Mouse (Mus musculus) liver, embryonic 18 days (tissue): Measurements from ENCODE around the gene Hagh. TPM values are rescaled to one million over a fixed set of nuclear protein-coding genes. Genes with fewer than 3 reads are reported as not detected.

ENCODE experiments used
- polyA plus RNA-seq: library from polyadenylated mRNA; depleted of rRNA; stranded (reverse); fragments of >200 nt; gene quantifications from 2 replicates; pipeline ENCODE4 v1.2.3, GENCODE M21; 2012; rRNA removed

Hagh gene
- 160 and 200 TPM in 2 replicates for polyA plus RNA-seq

GRCm38 (mm10) chr17:24839842-24840241, at the start of gene Hagh:
Hagh (plus strand) TSS chr17:24840143.

GRCm38 (mm10) chr17:24803952-24804951, 35.7 kb upstream of the Hagh start, which contains the start of gene Meiob:
Meiob (plus strand) TSS chr17:24804289.

GRCm38 (mm10) chr17:24850065-24850772, 10.3 kb downstream of the Hagh start, which contains the start of gene Fahd1:
Fahd1 (minus strand) TSS chr17:24850364.

GRCm38 (mm10) chr17:24865776-24866175, 25.8 kb downstream of the Hagh start, which contains the start of gene Igfals:
Igfals (plus strand) TSS chr17:24865997.

GRCm38 (mm10) chr17:24886134-24886931, 46.4 kb downstream of the Hagh start, which contains the start of the genes Nubp2 and Spsb3:
Nubp2 (minus strand) TSS chr17:24886349.
Spsb3 (plus strand) TSS chr17:24886643.

GRCm38 (mm10) chr17:24894995-24895547, 55.1 kb downstream of the Hagh start, which contains the start of the genes Eme2 and Mrps34:
Eme2 (minus strand) TSS chr17:24895087.
Mrps34 (plus strand) TSS chr17:24895116.

GRCm38 (mm10) chr17:24896241-24896992, 56.5 kb downstream of the Hagh start, which contains the start of gene Nme3:
Nme3 (plus strand) TSS chr17:24896500.

Other genes starting within 250 kb of the Hagh start
- 17.8 and 20.1 TPM in 2 replicates for gene Tsc2, start 207.5 kb upstream of the Hagh start, polyA plus RNA-seq
- gene Nthl1, start 207.5 kb upstream of the Hagh start, polyA plus RNA-seq = 5.8 and 6.5 TPM in 2 replicates
- 10.7 and 11.8 TPM in 2 replicates for gene Slc9a3r2, start 189.8 kb upstream of the Hagh start, polyA plus RNA-seq
- 0.07 and 0.16 TPM in 2 replicates for gene Npw, start 181.7 kb upstream of the Hagh start, polyA plus RNA-seq
- 21.7 and 27.6 TPM in 2 replicates for gene Zfp598, start 170.5 kb upstream of the Hagh start, polyA plus RNA-seq
- gene Syngr3, start 150.2 kb upstream of the Hagh start, polyA plus RNA-seq = 0.12 and 0.14 TPM in 2 replicates
- 18.4 and 20.5 TPM in 2 replicates for gene Gfer, start 144.0 kb upstream of the Hagh start, polyA plus RNA-seq
- gene Noxo1, start 143.9 kb upstream of the Hagh start, polyA plus RNA-seq = 1.1 and 1.2 TPM in 2 replicates
- gene Tbl3, start 132.5 kb upstream of the Hagh start, polyA plus RNA-seq = 17.9 and 18.1 TPM in 2 replicates
- 0.10 TPM in 1 of 2 replicates, not detected in the other for gene Rnf151, start 122.1 kb upstream of the Hagh start, polyA plus RNA-seq
- 1,642 and 1,684 TPM in 2 replicates for gene Rps2, start 122.0 kb upstream of the Hagh start, polyA plus RNA-seq
- 215 and 225 TPM in 2 replicates for gene Ndufb10, start 115.7 kb upstream of the Hagh start, polyA plus RNA-seq
- 0.11 and 0.13 TPM in 2 replicates for gene Rpl3l, start 112.3 kb upstream of the Hagh start, polyA plus RNA-seq
- 91.0 and 112 TPM in 2 replicates for gene Msrb1, start 103.5 kb upstream of the Hagh start, polyA plus RNA-seq
- 0.84 and 0.96 TPM in 2 replicates for gene Hs3st6, start 87.2 kb upstream of the Hagh start, polyA plus RNA-seq
- 0.49 and 0.74 TPM in 2 replicates for gene Meiob, start 35.9 kb upstream of the Hagh start, polyA plus RNA-seq
- 43.4 and 44.7 TPM in 2 replicates for gene Fahd1, start 10.2 kb downstream of the Hagh start, polyA plus RNA-seq
- gene Igfals, start 25.9 kb downstream of the Hagh start, polyA plus RNA-seq = 12.4 and 15.1 TPM in 2 replicates
- gene Nubp2, start 46.2 kb downstream of the Hagh start, polyA plus RNA-seq = 15.4 and 17.7 TPM in 2 replicates
- 26.4 and 28.2 TPM in 2 replicates for gene Spsb3, start 46.5 kb downstream of the Hagh start, polyA plus RNA-seq
- gene Eme2, start 54.9 kb downstream of the Hagh start, polyA plus RNA-seq = 11.2 and 11.3 TPM in 2 replicates
- gene Mrps34, start 55.0 kb downstream of the Hagh start, polyA plus RNA-seq = 52.2 and 58.3 TPM in 2 replicates
- gene Nme3, start 56.4 kb downstream of the Hagh start, polyA plus RNA-seq = 32.3 and 35.5 TPM in 2 replicates
- gene Mapk8ip3, start 96.8 kb downstream of the Hagh start, polyA plus RNA-seq = 23.9 and 32.5 TPM in 2 replicates
- gene Jpt2, start 120.5 kb downstream of the Hagh start, polyA plus RNA-seq = 17.3 and 17.8 TPM in 2 replicates
- gene Cramp1l, start 175.6 kb downstream of the Hagh start, polyA plus RNA-seq = 5.4 and 6.9 TPM in 2 replicates
- gene Ift140, start 175.9 kb downstream of the Hagh start, polyA plus RNA-seq = 36.6 and 39.0 TPM in 2 replicates
- 7.5 and 8.0 TPM in 2 replicates for gene Tmem204, start 243.4 kb downstream of the Hagh start, polyA plus RNA-seq